Mouse (Mus musculus) C2C12 (cell line): ENCODE measurements around the gene Tnr.

Source experiments
- CEBPB ChIP-seq: IDR thresholded peaks from one replicate; pipeline ENCODE4 v1.6.1; 2011; ENCODE audit warnings: low read depth, mild to moderate bottlenecking, control low read depth, moderate library complexity
- CTCF ChIP-seq: IDR thresholded peaks from one replicate; pipeline ENCODE4 v1.5.1; 2011; ENCODE audit not compliant: control insufficient read depth, insufficient read depth, insufficient read length
- MYOG ChIP-seq: IDR thresholded peaks from one replicate; pipeline ENCODE4 v1.6.1; 2011; ENCODE audit not compliant: control insufficient read depth, insufficient read length; ENCODE audit errors: extremely low read depth
- USF1 ChIP-seq: IDR thresholded peaks from one replicate; pipeline ENCODE4 v1.6.1; 2011; ENCODE audit warnings: low read depth, mild to moderate bottlenecking, control low read depth, moderate library complexity

- no peak for TF ChIP-seq CTCF
- no peak for TF ChIP-seq USF1
- TF ChIP-seq MYOG = no peak
- no peak for TF ChIP-seq CEBPB
Observed at GRCm38 (mm10) chr1:159763901-159764300, 240.3 kb downstream of the Tnr start.
